In genomic region chr12:76912193-76912592, GRCm38 (mm10) we compare ENCODE assay signal across 19 mouse cellular contexts. TPM values are rescaled to one million over a fixed set of nuclear protein-coding genes. Genes with fewer than 3 reads are reported as not detected.
DNase-seq lines count a peak whose midpoint lies in the region; ATAC-seq lines count a peak whose summit lies in the region.
"Had no signal": no experiment of that assay in that cellular context is flagged by ENCODE, and none has a peak within 500 bp of the region (broad histone marks: within the 10 kb centered on the region; RNA-seq: fewer than 3 reads in every experiment).

No protein-coding gene starts in this region.

- H3K4me1 ChIP-seq in liver, embryonic 11.5 days (replicated peaks; ENCODE audit: control insufficient read depth, insufficient read depth, low read length), result peaks cover 36% of the 10 kb centered on the region
- peaks cover 8% of the 10 kb centered on the region; the same call in 1 of the 2 replicates for H3K4me1 ChIP-seq in hindbrain, embryonic 14.5 days (replicated peaks; ENCODE audit: control insufficient read depth, insufficient read depth, low read length)
- peaks cover 11% of the 10 kb centered on the region for H3K4me1 ChIP-seq in hindbrain, embryonic 12.5 days

- H3K4me2 ChIP-seq in liver, embryonic 11.5 days, result peak overlapping the region; percentile 37
- no peak overlapping the region for H3K4me2 ChIP-seq in hindbrain, embryonic 14.5 days (replicated peaks)
- no peak overlapping the region for H3K4me2 ChIP-seq in hindbrain, embryonic 12.5 days (replicated peaks)
- H3K4me2 ChIP-seq: limb, embryonic 13.5 days; midbrain, embryonic 13.5 days had no signal

- WGBS in liver, embryonic 11.5 days, result 62% methylated on average over 9 of the region's 9 CpGs
- 73% methylated on average over 9 of the region's 9 CpGs for WGBS in hindbrain, embryonic 14.5 days
- 71% methylated on average over 9 of the region's 9 CpGs for WGBS in hindbrain, embryonic 12.5 days

- no peak for ATAC-seq in liver, embryonic 11.5 days (replicated peaks; ENCODE audit: low FRiP score)
- no peak for ATAC-seq in hindbrain, embryonic 14.5 days (ENCODE audit: low FRiP score)
- no peak for ATAC-seq in hindbrain, embryonic 12.5 days (ENCODE audit: low FRiP score)
- ATAC-seq: forebrain, embryonic 14.5 days; hindbrain, embryonic 16.5 days; intestine, embryonic 16.5 days; midbrain, embryonic 13.5 days had no signal

- no peaks in the 10 kb centered on the region for H3K27me3 ChIP-seq in liver, embryonic 11.5 days (replicated peaks; ENCODE audit: control insufficient read depth, insufficient read depth, low read length)
- no peaks in the 10 kb centered on the region for H3K27me3 ChIP-seq in hindbrain, embryonic 14.5 days (ENCODE audit: control insufficient read depth, insufficient read depth, low read length)
- no peaks in the 10 kb centered on the region for H3K27me3 ChIP-seq in hindbrain, embryonic 12.5 days
- H3K27me3 ChIP-seq: limb, embryonic 13.5 days; midbrain, embryonic 13.5 days had no signal

- H3K36me3 ChIP-seq in liver, embryonic 11.5 days (ENCODE audit: control insufficient read depth, insufficient read depth, low read length), result peaks cover 9% of the 10 kb centered on the region; the same call in 1 of the 2 replicates
- H3K36me3 ChIP-seq in hindbrain, embryonic 14.5 days (replicated peaks; ENCODE audit: control insufficient read depth, insufficient read depth), result peaks cover 1% of the 10 kb centered on the region; the same call in 1 of the 2 replicates
- H3K36me3 ChIP-seq in hindbrain, embryonic 12.5 days, result peaks cover 32% of the 10 kb centered on the region

- no peaks in the 10 kb centered on the region for H3K9me3 ChIP-seq in liver, embryonic 11.5 days (ENCODE audit: control insufficient read depth, low read length)
- no peaks in the 10 kb centered on the region for H3K9me3 ChIP-seq in hindbrain, embryonic 14.5 days (ENCODE audit: control insufficient read depth, low read length)
- no peaks in the 10 kb centered on the region for H3K9me3 ChIP-seq in hindbrain, embryonic 12.5 days (replicated peaks)
- H3K9me3 ChIP-seq: limb, embryonic 13.5 days; midbrain, embryonic 13.5 days had no signal

- peak overlapping the region; percentile 46; the same call in 1 of the 2 replicates for H3K27ac ChIP-seq in liver, embryonic 11.5 days (ENCODE audit: low read depth, low read length)
- no peak overlapping the region for H3K27ac ChIP-seq in hindbrain, embryonic 14.5 days
- H3K27ac ChIP-seq in hindbrain, embryonic 12.5 days, result no peak overlapping the region
- H3K27ac ChIP-seq: limb, embryonic 13.5 days; midbrain, embryonic 13.5 days had no signal

- H3K9ac ChIP-seq in liver, embryonic 11.5 days (ENCODE audit: low read depth, low read length), result peak overlapping the region; percentile 30
- no peak overlapping the region for H3K9ac ChIP-seq in hindbrain, embryonic 14.5 days
- no peak overlapping the region for H3K9ac ChIP-seq in hindbrain, embryonic 12.5 days
- H3K9ac ChIP-seq: limb, embryonic 13.5 days; midbrain, embryonic 13.5 days had no signal

- H3K4me3 ChIP-seq in liver, embryonic 11.5 days (ENCODE audit: low read depth, low read length), result no peak overlapping the region
- H3K4me3 ChIP-seq in hindbrain, embryonic 14.5 days (replicated peaks; ENCODE audit: low read length), result no peak overlapping the region
- no peak overlapping the region for H3K4me3 ChIP-seq in hindbrain, embryonic 12.5 days
- H3K4me3 ChIP-seq: limb, embryonic 13.5 days; midbrain, embryonic 13.5 days had no signal

- DNase-seq in gastrocnemius, adult 18-20 months (ENCODE audit: low spot score), result peak; percentile 38
- DNase-seq in gastrocnemius, adult 8-10 months (ENCODE audit: low spot score in 2 of 2), result no peak
- DNase-seq in lung, postnatal 14 days, result peak; percentile 15
- DNase-seq in lung, adult 18-20 months, result no peak
- no peak for DNase-seq in liver, embryonic 11.5 days (ENCODE audit: low spot score)
- DNase-seq in skeletal muscle tissue, adult 2 months (ENCODE audit: low read depth, low spot score), result peak; percentile 24
- DNase-seq in hindbrain, embryonic 14.5 days (ENCODE audit: low spot score), result no peak
- DNase-seq: adrenal gland, adult 2 months; cerebellum, adult 9-10 months; kidney, postnatal 4 days; layer of hippocampus, adult 9-11 months; spleen, adult 18-20 months; thymus, postnatal 36 days had no signal

RNA-seq across cellular contexts. Expression of gene Max, which starts 49.8 kb away (rescaled TPM):
- 10 to 100 TPM; 30.1 to 36.7 TPM for total RNA-seq in gastrocnemius, adult 18-20 months (2021)
- 10 to 100 TPM; 27.0 to 40.6 (median 31.6) TPM for total RNA-seq in gastrocnemius, adult 8-10 months (2022)
- 17.8 and 21.9 TPM in 2 replicates for polyA plus RNA-seq in liver, embryonic 11.5 days (2014; fragmentation: Nextera tagmentation; extraction: Ambion mirVana)
- 47.6 and 52.9 TPM in 2 replicates for polyA plus RNA-seq in hindbrain, embryonic 14.5 days (2014; fragmentation: Nextera tagmentation; extraction: Ambion mirVana)
- polyA plus RNA-seq in hindbrain, embryonic 12.5 days (2016; fragmentation: Nextera tagmentation; extraction: Ambion mirVana), result 14.3 and 17.2 TPM in 2 replicates

Comparison
In these comparisons a context has a peak if more than half of its experiments do, and no peak if none do; other contexts are left out.
1. DNase-seq: peak in gastrocnemius, adult 18-20 months (single experiment), lung, postnatal 14 days (single experiment) and skeletal muscle tissue, adult 2 months (single experiment); none in gastrocnemius, adult 8-10 months (0 of 2), lung, adult 18-20 months (0 of 2), liver, embryonic 11.5 days (single experiment) and hindbrain, embryonic 14.5 days (single experiment).